Mouse (Mus musculus) right cerebral cortex, adult 2 months (tissue): ENCODE results near the gene Lrrc7.

Experiments
- DNase-seq, 2 experiments: peaks; one replicate each; pipeline ENCODE4 v3.0.0; 2021 to 2022; ENCODE audit warnings: low spot score in 2 of 2

Lrrc7 gene

GRCm38 (mm10) chr3:158561987-158562360, at the start of gene Lrrc7:
Gene Lrrc7, minus strand, starts transcription at chr3:158562221.
- DNase-seq: peak; percentile 80 to 85

- no peak for DNase-seq
These were observed 45.0 kb upstream of the Lrrc7 start for GRCm38 (mm10) chr3:158607065-158607464.

GRCm38 (mm10) chr3:158605274-158605673, 43.3 kb upstream of the Lrrc7 start:
- no peak for DNase-seq

- DNase-seq: peak; percentile 51 to 56
These were observed 600 bp downstream of the Lrrc7 start for GRCm38 (mm10) chr3:158561256-158561986.

DNA sequence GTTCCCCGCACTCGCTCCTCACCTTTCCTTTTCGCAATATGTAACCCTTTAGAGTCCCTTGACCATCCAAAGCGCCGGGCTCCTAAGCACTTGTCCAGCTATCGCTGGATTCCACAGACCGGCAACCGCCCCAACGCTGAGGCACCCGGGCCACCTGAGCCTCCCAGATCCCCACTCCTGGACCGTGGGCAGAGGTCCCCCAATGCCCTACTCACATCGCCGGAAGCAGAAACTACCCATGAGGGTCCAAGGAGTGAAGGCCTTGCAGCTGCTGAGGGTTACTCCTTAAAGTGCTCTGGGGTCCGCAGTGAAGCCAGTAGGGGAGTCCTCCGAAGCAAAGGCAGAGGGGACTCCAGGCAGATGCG, 1.1 kb downstream of the Lrrc7 start:
- DNase-seq: peak; percentile 43 to 51

DNA sequence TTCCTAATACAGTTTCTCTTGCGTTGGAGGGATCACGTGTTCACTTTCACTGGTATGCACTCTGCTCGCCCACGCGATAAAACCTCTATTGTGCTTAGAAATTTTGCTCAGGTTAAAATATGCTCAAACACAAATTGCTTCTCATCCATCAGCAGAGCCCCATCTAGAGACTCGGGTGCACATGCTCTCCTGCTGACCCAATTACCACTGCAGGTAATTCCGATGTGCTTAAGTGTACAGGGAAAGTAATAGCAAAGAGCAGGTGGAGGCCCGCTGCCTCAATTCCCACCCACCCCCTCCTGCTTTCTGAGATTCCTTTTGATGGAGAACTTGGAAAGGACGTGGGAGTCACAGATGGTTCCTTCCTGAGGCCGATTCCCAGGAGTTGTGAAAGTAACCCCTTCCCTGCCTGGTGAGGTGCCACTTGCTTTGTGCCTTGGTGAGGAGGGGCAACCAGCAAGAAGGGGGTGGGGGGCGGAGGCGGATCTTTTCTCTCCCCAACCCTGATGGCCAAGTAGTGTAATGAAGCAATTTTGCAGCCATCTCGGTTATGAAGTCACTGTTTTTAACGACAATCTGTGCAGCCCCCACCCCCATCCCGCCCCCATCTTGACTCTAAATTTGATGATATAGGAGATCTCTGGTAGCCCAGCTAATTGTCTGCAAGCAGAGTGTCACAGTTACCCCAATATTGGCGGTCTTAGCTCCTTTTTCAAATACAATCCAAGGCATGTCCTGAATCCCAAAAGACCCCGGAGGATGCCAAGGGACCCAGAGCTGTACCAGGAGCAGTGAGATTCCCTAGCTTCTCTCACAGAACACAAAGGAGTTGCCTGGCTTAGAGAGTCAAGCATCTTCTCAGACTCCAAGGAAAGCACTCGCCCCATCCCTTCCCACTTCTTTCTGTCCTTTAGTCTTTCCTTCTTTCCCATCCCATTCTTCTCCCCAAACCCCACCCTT, 2.0 kb downstream of the Lrrc7 start:
- peak; percentile 85 for DNase-seq

DNA sequence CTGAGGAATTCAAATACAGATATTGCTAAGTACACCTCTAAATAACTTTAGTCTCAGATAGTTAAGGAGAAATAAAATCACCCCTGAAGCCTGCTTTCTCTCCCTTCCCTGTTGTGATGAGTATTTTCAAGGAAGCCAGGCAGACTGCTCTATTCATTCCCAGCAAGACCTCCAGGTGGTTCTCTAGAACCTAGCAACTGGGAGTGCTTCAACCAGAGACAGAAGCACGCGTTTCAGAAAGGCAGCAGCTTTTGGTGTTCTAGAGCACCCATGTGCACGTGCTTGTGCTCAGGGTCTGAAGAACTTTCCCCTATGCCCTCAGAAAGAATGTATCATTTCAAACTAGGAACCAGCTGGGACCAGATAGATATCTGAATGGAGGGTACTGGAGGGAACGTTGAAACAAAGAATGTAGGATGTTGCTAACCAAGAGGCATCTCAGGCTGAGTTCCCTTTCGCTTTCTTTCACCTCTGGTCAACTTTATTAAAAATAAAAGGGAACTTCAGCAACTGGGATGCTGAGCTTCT, 2.8 kb downstream of the Lrrc7 start:
- no peak for DNase-seq

GRCm38 (mm10) chr3:158558631-158559030, 3.4 kb downstream of the Lrrc7 start:
- peak; percentile 54 to 60 for DNase-seq

DNA sequence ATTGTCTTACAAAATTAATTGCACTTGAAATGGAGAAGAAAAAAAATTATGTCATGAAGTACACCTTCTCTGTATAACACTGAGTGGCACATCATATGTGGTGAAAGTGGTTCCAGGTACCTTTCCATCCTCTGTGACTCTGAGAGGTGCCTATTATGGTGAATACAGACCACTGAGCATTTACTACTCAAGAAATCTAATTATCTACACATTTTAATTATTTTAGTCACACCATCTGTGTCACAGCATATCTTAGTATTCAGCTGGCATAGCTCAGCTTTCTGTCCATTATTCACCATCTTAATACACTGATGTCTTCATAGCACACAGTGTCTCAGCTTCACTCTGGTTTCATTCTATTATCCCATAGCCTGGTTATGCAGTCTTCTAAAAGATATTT, 7.7 kb downstream of the Lrrc7 start:
- no peak for DNase-seq

DNA sequence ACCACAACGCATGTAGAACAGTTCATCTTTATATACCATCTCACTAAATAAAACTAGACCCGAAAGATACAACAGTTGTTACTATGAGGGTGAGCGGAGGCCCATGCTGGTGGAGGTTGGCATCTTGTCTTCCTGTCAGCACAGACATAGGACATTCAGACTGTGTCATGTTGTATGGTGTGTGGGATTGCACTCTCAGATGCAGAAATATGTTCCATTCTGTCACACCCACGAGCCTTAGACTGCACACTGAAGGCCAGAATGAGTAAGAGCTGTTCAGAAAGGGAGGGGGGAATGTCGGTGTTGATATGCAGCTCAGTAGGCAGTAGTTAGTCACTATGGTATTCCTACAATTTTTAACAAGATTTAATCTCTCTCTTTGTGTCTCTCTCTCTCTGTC, 9.9 kb downstream of the Lrrc7 start:
- peak; percentile 59 to 71 for DNase-seq

GRCm38 (mm10) chr3:158543481-158543880, 18.5 kb downstream of the Lrrc7 start:
- DNase-seq: no peak

GRCm38 (mm10) chr3:158532859-158533258, 29.2 kb downstream of the Lrrc7 start:
- DNase-seq: no peak

GRCm38 (mm10) chr3:158528471-158528870, 33.5 kb downstream of the Lrrc7 start:
- DNase-seq: no peak

DNA sequence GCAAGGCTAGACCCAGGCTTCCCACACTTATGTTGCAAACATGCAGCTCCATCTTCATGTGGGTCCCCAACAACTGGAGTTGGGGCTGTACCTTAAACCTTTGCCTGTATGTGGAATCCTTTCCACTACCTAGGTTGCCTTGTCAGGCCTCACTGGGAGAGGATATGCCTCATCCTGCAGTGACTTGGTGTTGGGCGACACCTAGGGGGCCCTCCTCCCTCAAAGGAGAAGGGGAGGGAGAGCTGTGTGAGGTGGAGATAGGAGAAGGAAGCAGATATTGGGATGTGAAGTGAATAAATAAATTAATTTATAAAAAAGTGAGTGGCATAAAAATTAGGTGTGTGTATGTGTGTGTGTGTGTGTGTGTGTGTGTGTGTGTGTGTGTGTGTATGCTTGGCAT, 68.3 kb downstream of the Lrrc7 start:
- DNase-seq: no peak

- no peak for DNase-seq
These were observed 82.3 kb downstream of the Lrrc7 start for GRCm38 (mm10) chr3:158479677-158480076.

DNA sequence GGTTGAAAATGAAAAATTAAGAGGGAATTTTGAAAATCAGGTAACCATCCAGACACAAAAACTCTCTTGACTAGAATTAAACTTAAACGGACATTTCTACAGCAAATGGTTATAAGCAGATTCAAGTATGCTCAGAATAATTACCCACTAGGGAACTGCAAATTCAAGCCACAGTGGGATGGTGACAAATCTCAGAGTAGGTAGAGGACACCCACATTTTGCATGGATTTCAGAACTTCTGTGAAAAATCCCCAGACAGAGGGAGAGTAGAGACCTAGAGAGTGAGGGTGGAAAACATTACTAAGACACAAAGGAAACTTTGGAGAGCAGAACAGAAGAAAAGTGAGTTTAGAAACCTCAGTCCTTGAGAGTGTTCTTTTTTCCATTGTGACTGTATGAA, 161.4 kb downstream of the Lrrc7 start:
- DNase-seq: no peak

DNA sequence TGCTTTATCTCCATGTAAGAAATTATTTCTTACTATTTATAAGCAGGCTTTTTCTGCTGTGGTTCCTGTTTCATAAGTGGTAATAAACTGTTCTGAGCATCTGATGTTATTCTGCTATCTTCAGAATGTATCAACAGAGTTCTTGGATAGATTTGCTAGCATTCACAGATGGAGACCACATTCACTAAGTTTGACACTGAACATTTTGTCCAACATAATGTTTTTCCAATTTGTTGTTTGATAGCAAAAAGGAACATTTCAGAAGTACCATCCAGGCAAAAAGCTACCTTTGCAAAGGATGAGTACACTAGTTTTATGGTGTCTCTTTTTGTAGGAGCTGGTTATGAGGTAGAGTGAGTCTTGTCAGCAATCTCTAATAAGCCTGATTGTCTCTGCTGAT, 170.5 kb downstream of the Lrrc7 start:
- DNase-seq: no peak

DNA sequence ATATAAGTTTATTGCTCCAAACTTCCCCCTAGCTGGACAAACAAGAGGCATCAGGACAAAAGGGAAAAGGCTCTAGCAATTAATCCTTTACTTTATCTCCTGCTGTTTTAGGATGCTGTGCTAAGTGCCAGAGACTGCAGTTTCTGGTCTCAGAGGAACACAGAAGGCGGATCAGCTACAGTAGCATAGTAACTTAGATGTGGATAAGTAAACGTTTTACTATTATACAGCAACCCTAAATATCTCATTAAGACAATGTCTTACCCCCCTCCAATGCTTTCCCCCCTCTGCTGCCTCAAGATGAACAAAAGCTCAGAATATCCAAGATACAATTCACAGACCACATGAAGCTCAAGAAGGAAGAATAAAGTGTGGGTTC, 174.0 kb downstream of the Lrrc7 start:
- no peak for DNase-seq

DNA sequence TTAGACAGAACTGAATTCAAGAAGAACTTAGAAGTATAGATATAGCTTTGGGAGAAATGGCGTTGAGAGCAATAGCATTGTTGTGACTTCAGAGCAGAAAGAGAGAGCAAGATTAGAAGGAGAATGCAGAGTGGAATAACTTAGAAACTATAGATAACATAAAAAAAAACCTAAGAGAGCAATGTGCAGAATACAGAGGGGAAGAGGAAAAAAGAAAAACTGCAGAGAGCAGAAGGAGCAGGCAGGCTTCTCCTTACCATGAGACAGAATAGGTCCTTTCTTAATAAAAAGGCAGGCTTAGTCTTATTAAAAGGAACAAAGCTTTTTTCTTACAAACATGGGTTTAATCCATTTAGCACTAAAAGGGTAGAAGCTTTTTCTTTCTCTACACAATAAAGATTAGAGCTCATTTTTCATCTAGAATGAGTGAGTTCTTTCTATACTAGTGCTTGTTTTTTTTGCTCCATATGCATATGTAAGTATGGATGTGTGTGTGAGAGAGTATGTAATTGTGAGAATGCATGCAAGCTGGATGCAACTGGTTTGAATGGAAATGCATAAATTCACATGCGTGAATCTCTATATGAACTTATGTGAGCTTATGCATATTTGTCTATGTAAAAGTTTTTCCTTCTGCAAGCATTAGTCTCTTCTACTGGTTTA, 174.5 kb downstream of the Lrrc7 start:
- DNase-seq: no peak

- DNase-seq: no peak
These were observed 175.2 kb downstream of the Lrrc7 start for GRCm38 (mm10) chr3:158386848-158387247.

DNA sequence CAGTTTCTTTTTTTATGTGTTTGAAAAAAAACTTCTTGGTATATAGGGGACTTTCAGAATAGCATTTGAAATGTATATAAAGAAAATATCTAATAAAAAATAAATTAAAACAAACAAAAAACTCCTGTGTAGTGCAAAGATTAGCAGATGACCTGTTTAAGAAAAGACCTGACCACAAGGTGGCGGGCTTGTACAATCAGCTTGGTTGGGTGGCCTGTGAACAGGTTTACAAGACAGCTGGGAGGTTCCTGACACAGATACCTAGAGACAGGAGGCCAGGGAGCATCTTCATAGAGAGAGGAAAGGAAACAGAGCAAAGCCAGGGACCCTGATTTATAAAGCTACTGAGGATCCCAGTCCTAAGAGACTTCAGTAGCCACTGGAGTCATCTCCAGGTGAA, 186.1 kb downstream of the Lrrc7 start:
- peak in 1 of 2 experiments; percentile 48 for DNase-seq

- peak; percentile 37 to 44 for DNase-seq
These were observed 192.9 kb downstream of the Lrrc7 start for GRCm38 (mm10) chr3:158369169-158369568.
